Mouse (Mus musculus): ENCODE results near the gene Smurf1. TPM values are rescaled to one million over a fixed set of nuclear protein-coding genes. Genes with fewer than 3 reads are reported as not detected.

Gene Smurf1
- polyA plus RNA-seq, 1 experiment from 2014 or later: 13.2 TPM

GRCm38 (mm10) chr5:144828365-144829102 is 137.1 kb downstream of the Smurf1 start:
- Histone ChIP-seq H3K9ac (replicated peaks; ENCODE audit: low read depth) (no peak overlapping the region), H3K36me3 (ENCODE audit: insufficient read depth, low read length) (peaks cover 56% of the 10 kb centered on the region), H3K9me3 (ENCODE audit: low read length) (no peaks in the 10 kb centered on the region), H3K27ac (ENCODE audit: low read length) (no peak overlapping the region), H3K4me3 (ENCODE audit: low read depth, low read length) (no peak overlapping the region), H3K4me1 (ENCODE audit: insufficient read depth, low read depth, low read length) (no peaks in the 10 kb centered on the region), H3K4me2 (replicated peaks; ENCODE audit: low read depth, low read length) (no peak overlapping the region), H3K27me3 (replicated peaks; ENCODE audit: insufficient read depth, low read length) (no peaks in the 10 kb centered on the region)
- WGBS: 88% methylated on average over 20 of the region's 20 CpGs
- no peak for TF ChIP-seq CTCF (IDR thresholded peaks at IDR 0.05)
- TF ChIP-seq EP300 (IDR thresholded peaks at IDR 0.05): no peak
- DNase-seq (ENCODE audit: low spot score) (no peak), ATAC-seq (no peak)

Small RNAs within 50 kb of the gene (microRNA-seq; reads per million reads assigned to microRNA genes)
- gene Mir7039: not detected

Other genes starting within 250 kb of the Smurf1 start
- 0.06 and 0.23 TPM in 2 replicates for gene Tmem130, start 204.0 kb downstream of the Smurf1 start, polyA plus RNA-seq (2015; fragmentation: Nextera tagmentation; extraction: Ambion mirVana)
- gene Trrap, start 198.1 kb downstream of the Smurf1 start, polyA plus RNA-seq (2015; fragmentation: Nextera tagmentation; extraction: Ambion mirVana): 31.0 and 31.5 TPM in 2 replicates
- not detected in 2 replicates for gene Gm4871, start 66.9 kb upstream of the Smurf1 start, polyA plus RNA-seq (2015; fragmentation: Nextera tagmentation; extraction: Ambion mirVana)
- gene 1700018F24Rik, start 77.1 kb upstream of the Smurf1 start, polyA plus RNA-seq (2015; fragmentation: Nextera tagmentation; extraction: Ambion mirVana): 0.56 and 0.73 TPM in 2 replicates
- 127 and 129 TPM in 2 replicates for gene Arpc1a, start 118.0 kb upstream of the Smurf1 start, polyA plus RNA-seq (2015; fragmentation: Nextera tagmentation; extraction: Ambion mirVana)
- gene Kpna7, start 118.2 kb upstream of the Smurf1 start, polyA plus RNA-seq (2015; fragmentation: Nextera tagmentation; extraction: Ambion mirVana): not detected in 2 replicates
- gene Arpc1b, start 148.4 kb upstream of the Smurf1 start, polyA plus RNA-seq (2015; fragmentation: Nextera tagmentation; extraction: Ambion mirVana): 451 and 467 TPM in 2 replicates
- 47.9 and 51.1 TPM in 2 replicates for gene Pdap1, start 174.4 kb upstream of the Smurf1 start, polyA plus RNA-seq (2015; fragmentation: Nextera tagmentation; extraction: Ambion mirVana)
- 152 TPM in 2 replicates for gene Bud31, start 174.5 kb upstream of the Smurf1 start, polyA plus RNA-seq (2015; fragmentation: Nextera tagmentation; extraction: Ambion mirVana)
- 12.0 and 13.0 TPM in 2 replicates for gene Ptcd1, start 201.3 kb upstream of the Smurf1 start, polyA plus RNA-seq (2015; fragmentation: Nextera tagmentation; extraction: Ambion mirVana)
- gene Cpsf4, start 201.4 kb upstream of the Smurf1 start, polyA plus RNA-seq (2015; fragmentation: Nextera tagmentation; extraction: Ambion mirVana): 22.9 and 25.9 TPM in 2 replicates
- gene Atp5j2, start 226.2 kb upstream of the Smurf1 start, polyA plus RNA-seq (2015; fragmentation: Nextera tagmentation; extraction: Ambion mirVana): 374 and 396 TPM in 2 replicates
- gene Zkscan14, start 236.0 kb upstream of the Smurf1 start, polyA plus RNA-seq (2015; fragmentation: Nextera tagmentation; extraction: Ambion mirVana): 13.0 and 13.9 TPM in 2 replicates
- gene Zkscan5, start 238.7 kb upstream of the Smurf1 start, polyA plus RNA-seq (2015; fragmentation: Nextera tagmentation; extraction: Ambion mirVana): 7.5 and 8.1 TPM in 2 replicates